Mouse (Mus musculus) lung, embryonic 16.5 days (tissue): ENCODE data around the gene Tfg. TPM values are rescaled to one million over a fixed set of nuclear protein-coding genes. Genes with fewer than 3 reads are reported as not detected.

Experiments used
- ATAC-seq: fragments of 200-750 bp; cut with Nextera tagmentation; 2 replicates; pipeline ENCODE4 v1.8.0; 2017; ENCODE audit warnings: low read depth, mild to moderate bottlenecking, moderate library complexity
- H3K27ac ChIP-seq: fragments of 300-500 bp; sonication (generic); 2 replicates; pipeline ENCODE4 v1.5.1; 2014; ENCODE audit warnings: mild to moderate bottlenecking, control low read depth, low read length
- H3K27me3 ChIP-seq: fragments of 300-500 bp; sonication (generic); 2 replicates; pipeline ENCODE4 v1.6.1; 2014; ENCODE audit warnings: low read depth, low read length, mixed read lengths; ENCODE audit not compliant: control insufficient read depth, insufficient read depth
- H3K36me3 ChIP-seq: fragments of 300-500 bp; sonication (generic); 2 replicates; pipeline ENCODE4 v1.6.1; 2014; ENCODE audit warnings: low read length; ENCODE audit not compliant: control insufficient read depth, insufficient read depth
- H3K4me1 ChIP-seq: fragments of 300-500 bp; sonication (generic); replicated peaks from 2 replicates; pipeline ENCODE4 v1.6.1; 2014; ENCODE audit warnings: low read length, mixed read lengths; ENCODE audit not compliant: control insufficient read depth, insufficient read depth
- H3K4me2 ChIP-seq: fragments of 300-500 bp; sonication (generic); 2 replicates; pipeline ENCODE4 v1.6.1; 2014; ENCODE audit warnings: low read depth, low read length, control low read depth
- H3K4me3 ChIP-seq: fragments of 300-500 bp; sonication (generic); 2 replicates; pipeline ENCODE4 v1.5.1; 2014; ENCODE audit warnings: mild to moderate bottlenecking, low read length, control low read depth
- H3K9ac ChIP-seq: fragments of 300-500 bp; sonication (generic); 2 replicates; pipeline ENCODE4 v1.6.1; 2014; ENCODE audit warnings: low read length, control low read depth
- H3K9me3 ChIP-seq: fragments of 300-500 bp; sonication (generic); 2 replicates; pipeline ENCODE4 v1.6.1; 2016; ENCODE audit warnings: low read length; ENCODE audit not compliant: control insufficient read depth
- WGBS: fragments of 180-500 bp; shearing (Covaris S2); extraction: QIAGEN DNeasy Blood & Tissue Kit; methylation state at CpG from one replicate; pipeline ENCODE4 v1.1.7; 2014; 5-methylcytosine and 5-hydroxymethylcytosine counted together
- polyA plus RNA-seq: library from polyadenylated mRNA; unstranded; fragments of >200 nt; fragmentation: Nextera tagmentation; extraction: Ambion mirVana; gene quantifications from 2 replicates; pipeline ENCODE4 v1.2.1, GENCODE M21; 2015

Gene Tfg
- polyA plus RNA-seq, 1 experiment from 2014 or later, result 144 TPM

GRCm38 (mm10) chr16:56700898-56701297 lies 16.4 kb downstream of the Tfg start:
- Histone ChIP-seq H3K27me3 (no peaks in the 10 kb centered on the region), H3K4me1 (no peaks in the 10 kb centered on the region), H3K4me2 (no peak overlapping the region), H3K4me3 (no peak overlapping the region), H3K9ac (no peak overlapping the region), H3K27ac (no peak overlapping the region), H3K36me3 (peaks cover 18% of the 10 kb centered on the region), H3K9me3 (no peaks in the 10 kb centered on the region)
- ATAC-seq, result no peak
- 86% methylated on average over 3 of the region's 3 CpGs for whole genome bisulfite sequencing

GRCm38 (mm10) chr16:56696448-56696847 lies 20.8 kb downstream of the Tfg start:
- Histone ChIP-seq H3K9ac (no peak overlapping the region), H3K4me3 (no peak overlapping the region), H3K27me3 (no peaks in the 10 kb centered on the region), H3K4me2 (no peak overlapping the region), H3K27ac (no peak overlapping the region), H3K36me3 (peaks cover 16% of the 10 kb centered on the region), H3K4me1 (no peaks in the 10 kb centered on the region), H3K9me3 (no peaks in the 10 kb centered on the region)
- no peak for ATAC-seq
- 65% methylated on average over 2 of the region's 2 CpGs for WGBS

GRCm38 (mm10) chr16:56690715-56691114 lies 26.5 kb downstream of the Tfg start:
- Histone ChIP-seq H3K9ac (no peak overlapping the region), H3K9me3 (no peaks in the 10 kb centered on the region), H3K4me3 (no peak overlapping the region), H3K4me1 (no peaks in the 10 kb centered on the region), H3K27ac (no peak overlapping the region), H3K4me2 (no peak overlapping the region), H3K27me3 (no peaks in the 10 kb centered on the region), H3K36me3 (peaks cover 33% of the 10 kb centered on the region)
- no peak for ATAC-seq
- WGBS, result 88% methylated on average over 7 of the region's 7 CpGs

GRCm38 (mm10) chr16:56686747-56687146 lies 30.5 kb downstream of the Tfg start:
- 89% methylated on average over 5 of the region's 5 CpGs for WGBS
- no peak overlapping the region for H3K9ac ChIP-seq
- no peaks in the 10 kb centered on the region for H3K9me3 ChIP-seq
- no peak overlapping the region for H3K4me2 ChIP-seq
- no peak overlapping the region for H3K4me3 ChIP-seq
- H3K36me3 ChIP-seq, result peaks cover 38% of the 10 kb centered on the region
- no peaks in the 10 kb centered on the region; the same call in 1 of the 2 replicates for H3K4me1 ChIP-seq
- no peak overlapping the region for H3K27ac ChIP-seq
- no peak for ATAC-seq
- no peaks in the 10 kb centered on the region for H3K27me3 ChIP-seq

- H3K4me2 ChIP-seq, result no peak overlapping the region
- H3K9ac ChIP-seq, result no peak overlapping the region
- H3K4me3 ChIP-seq, result no peak overlapping the region
- peak overlapping the region; percentile 49; the same call in 1 of the 2 replicates for H3K27ac ChIP-seq
- no peaks in the 10 kb centered on the region for H3K9me3 ChIP-seq
- peaks cover 14% of the 10 kb centered on the region for H3K36me3 ChIP-seq
- ATAC-seq, result peak; percentile 91
- H3K4me1 ChIP-seq, result no peaks in the 10 kb centered on the region; the same call in 1 of the 2 replicates
- WGBS, result 42% methylated on average over 8 of the region's 8 CpGs
- H3K27me3 ChIP-seq, result no peaks in the 10 kb centered on the region
Observed at GRCm38 (mm10) chr16:56681010-56681645, 36.1 kb downstream of the Tfg start.

GRCm38 (mm10) chr16:56677146-56677545 lies 40.1 kb downstream of the Tfg start:
- Histone ChIP-seq H3K4me3 (no peak overlapping the region), H3K9ac (no peak overlapping the region), H3K9me3 (no peaks in the 10 kb centered on the region), H3K27me3 (no peaks in the 10 kb centered on the region), H3K36me3 (no peaks in the 10 kb centered on the region), H3K4me1 (no peaks in the 10 kb centered on the region; the same call in 1 of the 2 replicates), H3K4me2 (no peak overlapping the region), H3K27ac (no peak overlapping the region)
- no peak for ATAC-seq
- WGBS, result 44% methylated on average over 4 of the region's 4 CpGs

- Histone ChIP-seq H3K9me3 (no peaks in the 10 kb centered on the region), H3K27me3 (no peaks in the 10 kb centered on the region), H3K4me1 (no peaks in the 10 kb centered on the region), H3K4me3 (no peak overlapping the region), H3K36me3 (no peaks in the 10 kb centered on the region), H3K9ac (no peak overlapping the region), H3K4me2 (no peak overlapping the region), H3K27ac (no peak overlapping the region)
- WGBS, result 61% methylated on average over 2 of the region's 2 CpGs
- peak; percentile 80 for ATAC-seq
Observed at GRCm38 (mm10) chr16:56673420-56673819, 43.8 kb downstream of the Tfg start.

- Histone ChIP-seq H3K27ac (no peak overlapping the region), H3K9ac (no peak overlapping the region), H3K4me1 (no peaks in the 10 kb centered on the region), H3K9me3 (no peaks in the 10 kb centered on the region), H3K4me2 (no peak overlapping the region), H3K36me3 (no peaks in the 10 kb centered on the region), H3K4me3 (no peak overlapping the region), H3K27me3 (no peaks in the 10 kb centered on the region)
- WGBS, result 53% methylated on average over 8 of the region's 8 CpGs
- ATAC-seq, result no peak
Observed at GRCm38 (mm10) chr16:56670941-56671340, 46.3 kb downstream of the Tfg start.

- Histone ChIP-seq H3K36me3 (no peaks in the 10 kb centered on the region), H3K4me3 (no peak overlapping the region), H3K9me3 (no peaks in the 10 kb centered on the region), H3K9ac (no peak overlapping the region), H3K4me1 (no peaks in the 10 kb centered on the region), H3K27me3 (no peaks in the 10 kb centered on the region), H3K27ac (no peak overlapping the region), H3K4me2 (no peak overlapping the region)
- WGBS, result 56% methylated on average over 5 of the region's 5 CpGs
- no peak for ATAC-seq
Observed at GRCm38 (mm10) chr16:56669520-56669919, 47.7 kb downstream of the Tfg start.

- no peak overlapping the region for H3K27ac ChIP-seq
- no peak overlapping the region for H3K9ac ChIP-seq
- H3K27me3 ChIP-seq, result no peaks in the 10 kb centered on the region
- no peaks in the 10 kb centered on the region for H3K36me3 ChIP-seq
- H3K4me3 ChIP-seq, result no peak overlapping the region
- H3K9me3 ChIP-seq, result no peaks in the 10 kb centered on the region
- H3K4me2 ChIP-seq, result no peak overlapping the region
- ATAC-seq, result no peak
- no peaks in the 10 kb centered on the region for H3K4me1 ChIP-seq
Observed at GRCm38 (mm10) chr16:56658866-56659265, 58.4 kb downstream of the Tfg start.
